ENCODE assay signal across 14 mouse cellular contexts in genomic region chr19:20558952-20559351, GRCm38 (mm10).
DNase-seq lines count a peak whose midpoint lies in the region; ATAC-seq and TF ChIP-seq lines count a peak whose summit lies in the region.
"Had no signal": no experiment of that assay in that cellular context is flagged by ENCODE, and none has a peak within 500 bp of the region (broad histone marks: within the 10 kb centered on the region; RNA-seq: fewer than 3 reads in every experiment).

No protein-coding gene starts in this region.

- TF ChIP-seq EP300 in liver, postnatal 0 days (IDR thresholded peaks at IDR 0.05; ENCODE audit: low read depth) = peak; percentile 68

- peak overlapping the region; percentile 67; the same call in 1 of the 2 replicates for H3K27ac ChIP-seq in cortical plate, adult 2 months (ENCODE audit: insufficient read depth, low read length)
- H3K27ac ChIP-seq in liver, postnatal 0 days (ENCODE audit: low read depth) = no peak overlapping the region
- H3K27ac ChIP-seq: embryonic facial prominence, embryonic 15.5 days; hindbrain, embryonic 15.5 days; limb, embryonic 13.5 days had no signal

- no peaks in the 10 kb centered on the region for H3K27me3 ChIP-seq in G1E (ENCODE audit: insufficient read depth, low read length)
- H3K27me3 ChIP-seq in liver, postnatal 0 days (ENCODE audit: insufficient read depth, low read length) = no peaks in the 10 kb centered on the region
- H3K27me3 ChIP-seq: CH12.LX; embryonic facial prominence, embryonic 15.5 days; hindbrain, embryonic 15.5 days; limb, embryonic 13.5 days had no signal

- WGBS in liver, postnatal 0 days (ENCODE audit: insufficient replicate concordance) = 64% methylated on average over 3 of the region's 3 CpGs

- no peak for TF ChIP-seq CTCF in G1E (IDR thresholded peaks at IDR 0.05; ENCODE audit: low read depth, low read length)
- no peak for TF ChIP-seq CTCF in cortical plate, adult 2 months (IDR thresholded peaks at IDR 0.05; ENCODE audit: extremely low read depth, insufficient read depth, low read length)
- TF ChIP-seq CTCF in liver, postnatal 0 days (IDR thresholded peaks at IDR 0.05; ENCODE audit: low read depth) = no peak

- ATAC-seq in G1E (ENCODE audit: extremely low read depth, insufficient number of reproducible peaks, low FRiP score, poor library complexity, severe bottlenecking) = peak; percentile 81
- ATAC-seq in liver, postnatal 0 days = peak; percentile 76
- ATAC-seq: midbrain, embryonic 16.5 days had no signal

- no peak overlapping the region for H3K4me2 ChIP-seq in liver, postnatal 0 days (ENCODE audit: low read depth, low read length)
- H3K4me2 ChIP-seq: embryonic facial prominence, embryonic 15.5 days; hindbrain, embryonic 15.5 days; limb, embryonic 13.5 days had no signal

- no peak for TF ChIP-seq POLR2A in cortical plate, adult 2 months (IDR thresholded peaks at IDR 0.05; ENCODE audit: extremely low read depth, insufficient read depth, low read length)

- no peak overlapping the region for H3K9ac ChIP-seq in liver, postnatal 0 days (replicated peaks)
- H3K9ac ChIP-seq: embryonic facial prominence, embryonic 15.5 days; hindbrain, embryonic 15.5 days; limb, embryonic 13.5 days had no signal

- intact Hi-C loops in heart, postnatal 25 days (cut with DNase I) = no loop called here

- no peaks in the 10 kb centered on the region for H3K9me3 ChIP-seq in G1E (replicated peaks)
- H3K9me3 ChIP-seq in liver, postnatal 0 days (ENCODE audit: low read length) = no peaks in the 10 kb centered on the region
- H3K9me3 ChIP-seq: embryonic facial prominence, embryonic 15.5 days; hindbrain, embryonic 15.5 days; limb, embryonic 13.5 days had no signal

- H3K36me3 ChIP-seq in G1E (replicated peaks) = no peaks in the 10 kb centered on the region
- no peaks in the 10 kb centered on the region for H3K36me3 ChIP-seq in liver, postnatal 0 days (replicated peaks; ENCODE audit: insufficient read depth, low read length)
- H3K36me3 ChIP-seq: embryonic facial prominence, embryonic 15.5 days; hindbrain, embryonic 15.5 days; limb, embryonic 13.5 days had no signal

- peaks cover 12% of the 10 kb centered on the region; the same call in 1 of the 2 replicates for H3K4me1 ChIP-seq in G1E (ENCODE audit: insufficient read depth, low read depth, low read length)
- no peaks in the 10 kb centered on the region; the same call in 1 of the 2 replicates for H3K4me1 ChIP-seq in cortical plate, adult 2 months (ENCODE audit: control insufficient read depth, insufficient read depth, low read length)
- H3K4me1 ChIP-seq in liver, postnatal 0 days (ENCODE audit: insufficient read depth) = peaks cover 3% of the 10 kb centered on the region; the same call in 1 of the 2 replicates
- H3K4me1 ChIP-seq: embryonic facial prominence, embryonic 15.5 days; hindbrain, embryonic 15.5 days; limb, embryonic 13.5 days had no signal

- H3K4me3 ChIP-seq in G1E (ENCODE audit: low read depth, low read length) = no peak overlapping the region
- no peak overlapping the region for H3K4me3 ChIP-seq in cortical plate, adult 2 months (ENCODE audit: insufficient read depth, low read length)
- H3K4me3 ChIP-seq in liver, postnatal 0 days (ENCODE audit: low read depth, low read length) = no peak overlapping the region
- H3K4me3 ChIP-seq: embryonic facial prominence, embryonic 15.5 days; hindbrain, embryonic 15.5 days; limb, embryonic 13.5 days had no signal

- DNase-seq in heart, adult 8-10 months (ENCODE audit: low spot score) = peak; percentile 28
- DNase-seq in heart, postnatal 25 days (ENCODE audit: low spot score) = no peak
- no peak for DNase-seq in G1E (ENCODE audit: low spot score)
- peak; percentile 22 for DNase-seq in liver, postnatal 0 days
- DNase-seq in spleen, adult 18-20 months = no peak
- no peak for DNase-seq in gastrocnemius, postnatal 25 days
- DNase-seq in cerebellum, postnatal 25 days = no peak
- DNase-seq: gastrocnemius, postnatal 14 days had no signal

Comparison
In these comparisons a context has a peak if more than half of its experiments do, and no peak if none do; other contexts are left out.
1. DNase-seq: peak in heart, adult 8-10 months (single experiment) and liver, postnatal 0 days (single experiment); none in heart, postnatal 25 days (single experiment), G1E (single experiment), spleen, adult 18-20 months (0 of 2), gastrocnemius, postnatal 25 days (single experiment) and cerebellum, postnatal 25 days (0 of 2).